Mouse (Mus musculus) gastrocnemius, adult 2 months (tissue): ENCODE results near the gene Klhl22. TPM values are rescaled to one million over a fixed set of nuclear protein-coding genes. Genes with fewer than 3 reads are reported as not detected.
A peak's percentile ranks its signal among the peaks of the same experiment; 100 is the strongest.

Experiments
- DNase-seq: peaks from one replicate; pipeline ENCODE4 v3.0.0; 2022
- H3K27ac ChIP-seq: fragments of 200-600 bp; 2 replicates; pipeline ENCODE4 v1.8.1; 2022; ENCODE audit warnings: mild to moderate bottlenecking
- H3K4me3 ChIP-seq: fragments of 200-600 bp; 2 replicates; pipeline ENCODE4 v1.8.1; 2022; ENCODE audit warnings: mild to moderate bottlenecking, moderate library complexity
- CTCF ChIP-seq: fragments of 200-600 bp; IDR thresholded peaks from 2 replicates; pipeline ENCODE4 v1.8.1; 2022; ENCODE audit warnings: antibody characterized with exemption, mild to moderate bottlenecking, moderate library complexity
- intact Hi-C: fragments of 180-260 bp; cut with DNase I; formaldehyde crosslinking; loops from one replicate; pipeline ENCODE4 v1.15.1; 2025
- long read RNA-seq, 2 experiments: library from polyadenylated mRNA; stranded (forward); transcript quantifications; one replicate each; pipeline ENCODE4 v2.0.0; 2021
- total RNA-seq, 2 experiments: library from RNA; stranded (reverse); gene quantifications; 2 replicates each; pipeline ENCODE4 v1.2.3; 2021

The Klhl22 gene
- 10 to 100 TPM; 20.5 to 23.6 TPM for total RNA-seq
- long read RNA-seq, experiment 1, transcript Klhl22-207 (7 exons, 2,544 nt) = major isoform, 12 of 72 reads
- long read RNA-seq, experiment 1, partial matches to known transcripts = 24 of 72 reads
- long read RNA-seq, experiment 1, other reads (novel, unspliced or antisense) = 36 of 72 reads
- long read RNA-seq, experiment 2, transcript Klhl22-207 (7 exons, 2,544 nt) = major isoform, 8 of 51 reads
- long read RNA-seq, experiment 2, partial matches to known transcripts = 13 of 51 reads
- long read RNA-seq, experiment 2, other reads (novel, unspliced or antisense) = 29 of 51 reads

GRCm38 (mm10) chr16:17759344-17759773 is at the start of gene Klhl22:
Gene Klhl22 (plus strand): TSS chr16:17759618.
- Histone ChIP-seq H3K27ac (peak within 1 kb of the TSS; percentile 84), H3K4me3 (peak within 1 kb of the TSS; percentile 74)
- DNase-seq = peak; percentile 96
- no peak for TF ChIP-seq CTCF
- intact Hi-C loops = no loop called here

GRCm38 (mm10) chr16:17717791-17718190 is 41.6 kb upstream of the Klhl22 start:
- intact Hi-C loops = no loop called here

GRCm38 (mm10) chr16:17721114-17721808 is 38.2 kb upstream of the Klhl22 start:
- intact Hi-C loops = loop anchor here (5.0 kb wide), 1 partner anchor 74 kb away; the partner anchor contains the start of gene Ccdc74a
- DNase-seq = no peak
- TF ChIP-seq CTCF = no peak
- peak overlapping the region; percentile 79 for H3K4me3 ChIP-seq
- H3K27ac ChIP-seq = peak overlapping the region; percentile 94; the same call in 1 of the 2 replicates

More at GRCm38 (mm10) chr16:17717791-17718190, 41.6 kb upstream of the Klhl22 start:
- Histone ChIP-seq H3K27ac (no peak overlapping the region), H3K4me3 (no peak overlapping the region)
- TF ChIP-seq CTCF = no peak
- no peak for DNase-seq

GRCm38 (mm10) chr16:17721822-17722460 is 37.5 kb upstream of the Klhl22 start:
- no peak for DNase-seq
- Histone ChIP-seq H3K4me3 (peak overlapping the region; percentile 79), H3K27ac (peak overlapping the region; percentile 94)
- intact Hi-C loops = loop anchor here (5.0 kb wide), 1 partner anchor 75 kb away; the partner anchor contains the start of gene Ccdc74a
- no peak for TF ChIP-seq CTCF

GRCm38 (mm10) chr16:17722461-17723324 is 36.7 kb upstream of the Klhl22 start:
- Histone ChIP-seq H3K4me3 (peak overlapping the region; percentile 79), H3K27ac (peak overlapping the region; percentile 94)
- intact Hi-C loops = loop anchor here (5.0 kb wide), 1 partner anchor 75 kb away; the partner anchor contains the start of gene Ccdc74a
- DNase-seq = peak; percentile 93
- TF ChIP-seq CTCF = peak; percentile 48

- intact Hi-C loops = loop anchor here (5.0 kb wide), 1 partner anchor 76 kb away; the partner anchor contains the start of gene Ccdc74a
- peak overlapping the region; percentile 94 for H3K27ac ChIP-seq
- DNase-seq = no peak
- TF ChIP-seq CTCF = no peak
- peak overlapping the region; percentile 79 for H3K4me3 ChIP-seq
These were observed 36.1 kb upstream of the Klhl22 start for GRCm38 (mm10) chr16:17723325-17723626.

- intact Hi-C loops = loop anchor here (5.0 kb wide), 1 partner anchor 77 kb away; the partner anchor contains the start of gene Ccdc74a
- TF ChIP-seq CTCF = no peak
- DNase-seq = no peak
- no peak overlapping the region for H3K27ac ChIP-seq
- H3K4me3 ChIP-seq = no peak overlapping the region
These were observed 35.0 kb upstream of the Klhl22 start for GRCm38 (mm10) chr16:17724448-17724847.

GRCm38 (mm10) chr16:17727179-17727861 is 32.1 kb upstream of the Klhl22 start:
- H3K4me3 ChIP-seq = peak overlapping the region; percentile 57
- intact Hi-C loops = no loop called here
- DNase-seq = peak; percentile 30
- peak overlapping the region; percentile 63 for H3K27ac ChIP-seq
- TF ChIP-seq CTCF = peak; percentile 67

- Histone ChIP-seq H3K27ac (no peak overlapping the region), H3K4me3 (no peak overlapping the region)
- no peak for DNase-seq
- intact Hi-C loops = no loop called here
- peak; percentile 25; the same call in 1 of the 2 replicates for TF ChIP-seq CTCF
These were observed 29.4 kb upstream of the Klhl22 start for GRCm38 (mm10) chr16:17729974-17730373.

GRCm38 (mm10) chr16:17732021-17732420 is 27.4 kb upstream of the Klhl22 start:
- no peak for DNase-seq
- Histone ChIP-seq H3K4me3 (no peak overlapping the region), H3K27ac (no peak overlapping the region)
- intact Hi-C loops = no loop called here
- no peak for TF ChIP-seq CTCF

- intact Hi-C loops = no loop called here
- no peak for TF ChIP-seq CTCF
- H3K27ac ChIP-seq = no peak overlapping the region
These were observed 27.0 kb upstream of the Klhl22 start for GRCm38 (mm10) chr16:17732431-17732830.

More at GRCm38 (mm10) chr16:17732431-17732830, 27.0 kb upstream of the Klhl22 start:
- DNase-seq = no peak
- no peak overlapping the region for H3K4me3 ChIP-seq
